Comparison of ENCODE assay signal across 15 mouse cellular contexts in genomic region chr13:43774605-43775426, GRCm38 (mm10). TPM values are rescaled to one million over a fixed set of nuclear protein-coding genes. Genes with fewer than 3 reads are reported as not detected.
DNase-seq lines count a peak whose midpoint lies in the region; ATAC-seq and TF ChIP-seq lines count a peak whose summit lies in the region.
"Had no signal": no experiment of that assay in that cellular context is flagged by ENCODE, and none has a peak within 500 bp of the region (broad histone marks: within the 10 kb centered on the region; RNA-seq: fewer than 3 reads in every experiment).

No protein-coding gene starts in this region.

- TF ChIP-seq EP300 in CH12.LX (IDR thresholded peaks at IDR 0.05; ENCODE audit: low read length), result no peak; the same call in 1 of the 2 replicates

- no peak overlapping the region for H3K27ac ChIP-seq in heart, embryonic 13.5 days (replicated peaks)
- H3K27ac ChIP-seq in CH12.LX (ENCODE audit: insufficient read depth, low read depth), result peak overlapping the region; percentile 98
- H3K27ac ChIP-seq in forebrain, postnatal 0 days (ENCODE audit: low read depth, low read length), result no peak overlapping the region
- H3K27ac ChIP-seq: embryonic facial prominence, embryonic 15.5 days; heart, embryonic 15.5 days; hindbrain, embryonic 12.5 days; midbrain, embryonic 12.5 days had no signal

- ATAC-seq in heart, embryonic 13.5 days (ENCODE audit: extremely low read depth, insufficient number of reproducible peaks, low FRiP score, low TSS enrichment), result no peak
- 0 out of 2 replicates have a peak, but pooled peaks have one; percentile 2 for ATAC-seq in forebrain, postnatal 0 days

- WGBS in heart, embryonic 13.5 days, result 56% methylated on average over 13 of the region's 13 CpGs
- WGBS in forebrain, postnatal 0 days, result 74% methylated on average over 13 of the region's 13 CpGs

- TF ChIP-seq CTCF in CH12.LX (conservative IDR thresholded peaks at IDR 0.05 in 1 of 2, IDR thresholded peaks at IDR 0.05 in 1 of 2; ENCODE audit: low read depth in 2 of 2, low read length in 2 of 2), result no peak
- no peak for TF ChIP-seq CTCF in forebrain, postnatal 0 days (IDR thresholded peaks at IDR 0.05; ENCODE audit: low read depth)

- H3K4me2 ChIP-seq in heart, embryonic 13.5 days, result no peak overlapping the region
- H3K4me2 ChIP-seq in CH12.LX (ENCODE audit: insufficient read depth, low read depth, poor library complexity, severe bottlenecking), result peak overlapping the region; percentile 82
- H3K4me2 ChIP-seq in forebrain, postnatal 0 days (ENCODE audit: low read depth), result no peak overlapping the region; the same call in 1 of the 2 replicates
- H3K4me2 ChIP-seq: embryonic facial prominence, embryonic 15.5 days; heart, embryonic 15.5 days; hindbrain, embryonic 12.5 days; midbrain, embryonic 12.5 days had no signal

- in situ Hi-C loops in CH12.LX (cut with MboI; ENCODE audit: low pct_ligation_motif_present, low pct_unique_long_range_greater_than_20kb, low sequenced_read_pairs), result no loop called here

- dilution Hi-C loops in CH12.LX (cut with MboI; ENCODE audit: extremely low pct_ligation_motif_present, extremely low pct_unique_long_range_greater_than_20kb, low sequenced_read_pairs), result no loop called here

- peak; percentile 35; the same call in 1 of the 2 replicates for TF ChIP-seq POLR2A in CH12.LX (IDR thresholded peaks at IDR 0.05; ENCODE audit: low read depth, low read length)

- H3K36me3 ChIP-seq in heart, embryonic 13.5 days, result no peaks in the 10 kb centered on the region
- no peaks in the 10 kb centered on the region for H3K36me3 ChIP-seq in CH12.LX (replicated peaks in 1 of 2; ENCODE audit: control insufficient read depth in 1 of 2, insufficient read depth in 1 of 2, low read length in 1 of 2)
- H3K36me3 ChIP-seq in forebrain, postnatal 0 days (ENCODE audit: insufficient read depth), result no peaks in the 10 kb centered on the region
- H3K36me3 ChIP-seq: embryonic facial prominence, embryonic 15.5 days; heart, embryonic 15.5 days; hindbrain, embryonic 12.5 days; midbrain, embryonic 12.5 days had no signal

- peaks cover 3% of the 10 kb centered on the region; the same call in 1 of the 2 replicates for H3K79me2 ChIP-seq in CH12.LX (replicated peaks; ENCODE audit: control insufficient read depth, extremely low read depth, insufficient read depth, poor library complexity, severe bottlenecking)

- H3K9ac ChIP-seq in heart, embryonic 13.5 days, result 0 out of 2 replicates have a peak overlapping the region, but pooled peaks have one; percentile 9
- H3K9ac ChIP-seq in CH12.LX (ENCODE audit: insufficient read depth, low read depth), result peak overlapping the region; percentile 64
- H3K9ac ChIP-seq in forebrain, postnatal 0 days, result no peak overlapping the region
- H3K9ac ChIP-seq: embryonic facial prominence, embryonic 15.5 days; heart, embryonic 15.5 days; hindbrain, embryonic 12.5 days; midbrain, embryonic 12.5 days had no signal

- H3K27me3 ChIP-seq in heart, embryonic 13.5 days (replicated peaks), result no peaks in the 10 kb centered on the region
- H3K27me3 ChIP-seq in CH12.LX (replicated peaks), result no peaks in the 10 kb centered on the region
- H3K27me3 ChIP-seq in forebrain, postnatal 0 days (ENCODE audit: insufficient read depth, low read length), result no peaks in the 10 kb centered on the region
- H3K27me3 ChIP-seq: heart, embryonic 15.5 days; hindbrain, embryonic 12.5 days had no signal

- no peaks in the 10 kb centered on the region for H3K9me3 ChIP-seq in heart, embryonic 13.5 days
- no peaks in the 10 kb centered on the region for H3K9me3 ChIP-seq in CH12.LX (replicated peaks; ENCODE audit: low read length)
- no peaks in the 10 kb centered on the region for H3K9me3 ChIP-seq in forebrain, postnatal 0 days (ENCODE audit: low read length)
- H3K9me3 ChIP-seq: embryonic facial prominence, embryonic 15.5 days; heart, embryonic 15.5 days; hindbrain, embryonic 12.5 days; midbrain, embryonic 12.5 days had no signal

- no peak; the same call in none of the 2 replicates for TF ChIP-seq RAD21 in CH12.LX (IDR thresholded peaks at IDR 0.05; ENCODE audit: low read depth, low read length)

- DNase-seq in heart, adult 8-10 months (ENCODE audit: low spot score), result no peak
- DNase-seq in 416B (ENCODE audit: low read depth) (peak; percentile 65), CH12.LX (ENCODE audit: extremely low read depth) (peak; percentile 89)
- DNase-seq in forebrain, postnatal 0 days, result no peak
- DNase-seq in yolk sac, embryonic 10.5 days (ENCODE audit: low spot score), result no peak
- DNase-seq in thymus, postnatal 14 days, result no peak
- DNase-seq in c-Kit-positive CD71-positive TER-119-positive erythroid progenitor cells, embryonic 14.5 days (ENCODE audit: low spot score), result no peak
- DNase-seq: cerebellum, adult 9-10 months; gastrocnemius, postnatal 36 days; thymus, postnatal 4 days had no signal

- H3K4me3 ChIP-seq in heart, embryonic 13.5 days, result no peak overlapping the region
- H3K4me3 ChIP-seq in CH12.LX (replicated peaks in 1 of 3; ENCODE audit: low read depth in 2 of 3, low read length in 2 of 3, poor library complexity in 1 of 3), result peak overlapping the region in 2 of 3 experiments; percentile 21 to 53
- no peak overlapping the region for H3K4me3 ChIP-seq in forebrain, postnatal 0 days (ENCODE audit: low read depth, low read length)
- H3K4me3 ChIP-seq: embryonic facial prominence, embryonic 15.5 days; heart, embryonic 15.5 days; hindbrain, embryonic 12.5 days; midbrain, embryonic 12.5 days had no signal

- H3K4me1 ChIP-seq in heart, embryonic 13.5 days, result peaks cover 21% of the 10 kb centered on the region
- H3K4me1 ChIP-seq in CH12.LX (ENCODE audit: control insufficient read depth in 1 of 2, insufficient read depth in 2 of 2), result peaks cover 50 to 89% of the 10 kb centered on the region in 2 experiments
- 0 out of 2 replicates have a peak, but pooled peaks cover 6% of the 10 kb centered on the region for H3K4me1 ChIP-seq in forebrain, postnatal 0 days (ENCODE audit: insufficient read depth)

TF ChIP-seq in CH12.LX, 34 proteins besides CTCF, POLR2A, EP300 and RAD21 (continues in another document):
- TF ChIP-seq MAZ (IDR thresholded peaks at IDR 0.05; ENCODE audit: low read depth, low read length), result no peak
- TF ChIP-seq KAT2A (IDR thresholded peaks at IDR 0.05; ENCODE audit: insufficient replicate concordance, low read length), result no peak
- no peak; the same call in none of the 2 replicates for TF ChIP-seq CHD2 (IDR thresholded peaks at IDR 0.05; ENCODE audit: low read length)
- TF ChIP-seq ETS1 (conservative IDR thresholded peaks at IDR 0.05; ENCODE audit: low read depth, low read length), result peak; percentile 34; the same call in 1 of the 2 replicates
- no peak for TF ChIP-seq USF2 (conservative IDR thresholded peaks at IDR 0.05; ENCODE audit: low read depth, low read length)
- 0 out of 2 replicates have a peak, but pooled peaks have one; percentile 18 for TF ChIP-seq MAFK (IDR thresholded peaks at IDR 0.05; ENCODE audit: insufficient replicate concordance, low read length)
- no peak for TF ChIP-seq JUN (IDR thresholded peaks at IDR 0.05; ENCODE audit: insufficient read depth, low read depth, low read length)
- no peak for TF ChIP-seq RCOR1 (conservative IDR thresholded peaks at IDR 0.05; ENCODE audit: low read depth, low read length)
- TF ChIP-seq TBP (conservative IDR thresholded peaks at IDR 0.05; ENCODE audit: low read depth, low read length), result 0 out of 2 replicates have a peak, but pooled peaks have one; percentile 12
- TF ChIP-seq GABPA (IDR thresholded peaks at IDR 0.05; ENCODE audit: insufficient replicate concordance, low read depth, low read length), result no peak
- TF ChIP-seq ZKSCAN1 (IDR thresholded peaks at IDR 0.05; ENCODE audit: borderline replicate concordance, low read depth, low read length), result no peak
- TF ChIP-seq SIN3A (IDR thresholded peaks at IDR 0.05; ENCODE audit: low read length), result no peak; the same call in 1 of the 2 replicates
- TF ChIP-seq CHD1 (IDR thresholded peaks at IDR 0.05; ENCODE audit: low read depth, low read length), result no peak
- no peak for TF ChIP-seq POLR2AphosphoS2 (IDR thresholded peaks at IDR 0.05; ENCODE audit: low read depth, low read length)
- TF ChIP-seq BHLHE40 (IDR thresholded peaks at IDR 0.05; ENCODE audit: low read depth, low read length), result peak; percentile 92; the same call in 1 of the 2 replicates
- 0 out of 2 replicates have a peak, but pooled peaks have one; percentile 59 for TF ChIP-seq UBTF (IDR thresholded peaks at IDR 0.05; ENCODE audit: low read depth, low read length)
- TF ChIP-seq ELF1 (IDR thresholded peaks at IDR 0.05; ENCODE audit: low read depth, low read length), result no peak
- 0 out of 2 replicates have a peak, but pooled peaks have one; percentile 16 for TF ChIP-seq HCFC1 (IDR thresholded peaks at IDR 0.05; ENCODE audit: low read depth, low read length)
- no peak; the same call in 1 of the 2 replicates for TF ChIP-seq MAX (IDR thresholded peaks at IDR 0.05; ENCODE audit: low read length)
- TF ChIP-seq MYC (IDR thresholded peaks at IDR 0.05; ENCODE audit: low read depth, low read length), result peak; percentile 89
- TF ChIP-seq JUND (conservative IDR thresholded peaks at IDR 0.05; ENCODE audit: low read depth, low read length), result peak; percentile 42; the same call in 1 of the 2 replicates
- peak; percentile 43 for TF ChIP-seq TCF12 (IDR thresholded peaks at IDR 0.05; ENCODE audit: low read depth, low read length)
- TF ChIP-seq NELFE (IDR thresholded peaks at IDR 0.05; ENCODE audit: low read depth, low read length), result no peak
- no peak for TF ChIP-seq E2F4 (IDR thresholded peaks at IDR 0.05; ENCODE audit: insufficient replicate concordance, low read depth, low read length)
- no peak for TF ChIP-seq NRF1 (IDR thresholded peaks at IDR 0.05; ENCODE audit: low read depth, low read length)
- TF ChIP-seq MEF2A (IDR thresholded peaks at IDR 0.05; ENCODE audit: borderline replicate concordance, low read depth, low read length), result peak; percentile 90
- TF ChIP-seq SMC3 (IDR thresholded peaks at IDR 0.05; ENCODE audit: low read depth, low read length), result no peak; the same call in 1 of the 2 replicates
- TF ChIP-seq USF1 (IDR thresholded peaks at IDR 0.05; ENCODE audit: low read depth, low read length), result no peak
- peak; percentile 77 for TF ChIP-seq IRF4 (IDR thresholded peaks at IDR 0.05; ENCODE audit: low read depth, low read length)
- TF ChIP-seq PAX5 (IDR thresholded peaks at IDR 0.05; ENCODE audit: low read length), result no peak

RNA-seq across cellular contexts. Expression of gene Cd83, which starts 9.8 kb away (rescaled TPM):
- 2.9 and 3.1 TPM in 2 replicates for polyA plus RNA-seq in heart, embryonic 13.5 days (2015; fragmentation: Nextera tagmentation; extraction: Ambion mirVana)
- 1 to 10 TPM; 1.9 to 2.5 (median 2.2) TPM for total RNA-seq in heart, adult 8-10 months (2022)
- 103 and 129 TPM in 2 replicates for total RNA-seq in CH12.LX (2012; rRNA removed)
- 298 and 307 TPM in 2 replicates for total RNA-seq in CH12.LX (2014; rRNA removed)
- polyA plus RNA-seq in CH12.LX (2012; ENCODE audit: insufficient read length, low read depth), result 106 and 109 TPM in 2 replicates
- total RNA-seq in forebrain, postnatal 0 days (2014; rRNA removed), result 19.5 and 22.7 TPM in 2 replicates
- 14.8 and 21.0 TPM in 2 replicates for polyA plus RNA-seq in forebrain, postnatal 0 days (2015; fragmentation: Nextera tagmentation; extraction: Ambion mirVana)

Comparison
In these comparisons a context has a peak if more than half of its experiments do, and no peak if none do; other contexts are left out.
1. H3K4me3 ChIP-seq: peak in CH12.LX (2 of 3); none in heart, embryonic 13.5 days (single experiment) and forebrain, postnatal 0 days (single experiment).
2. DNase-seq: peak in 416B (single experiment) and CH12.LX (single experiment); none in heart, adult 8-10 months (single experiment), forebrain, postnatal 0 days (single experiment), yolk sac, embryonic 10.5 days (single experiment), thymus, postnatal 14 days (single experiment) and c-Kit-positive CD71-positive TER-119-positive erythroid progenitor cells, embryonic 14.5 days (single experiment).